Mouse (Mus musculus) heart, adult 2 months (tissue): ENCODE data around the gene Tmem50a.

Source experiments
- CTCF ChIP-seq: fragments of 200-600 bp; IDR thresholded peaks from 2 replicates; pipeline ENCODE4 v1.8.1; 2022; ENCODE audit warnings: antibody characterized with exemption, mild to moderate bottlenecking, moderate library complexity
- EP300 ChIP-seq: fragments of 200-500 bp; IDR thresholded peaks from 2 replicates; pipeline ENCODE4 v1.6.1; 2011; ENCODE audit warnings: low read depth, low read length, control low read depth; ENCODE audit not compliant: insufficient read depth
- POLR2A ChIP-seq: fragments of 200-500 bp; IDR thresholded peaks from 2 replicates; pipeline ENCODE4 v1.6.1; 2011; ENCODE audit warnings: mild to moderate bottlenecking, low read depth, low read length, control low read depth; ENCODE audit not compliant: insufficient read depth

DNA sequence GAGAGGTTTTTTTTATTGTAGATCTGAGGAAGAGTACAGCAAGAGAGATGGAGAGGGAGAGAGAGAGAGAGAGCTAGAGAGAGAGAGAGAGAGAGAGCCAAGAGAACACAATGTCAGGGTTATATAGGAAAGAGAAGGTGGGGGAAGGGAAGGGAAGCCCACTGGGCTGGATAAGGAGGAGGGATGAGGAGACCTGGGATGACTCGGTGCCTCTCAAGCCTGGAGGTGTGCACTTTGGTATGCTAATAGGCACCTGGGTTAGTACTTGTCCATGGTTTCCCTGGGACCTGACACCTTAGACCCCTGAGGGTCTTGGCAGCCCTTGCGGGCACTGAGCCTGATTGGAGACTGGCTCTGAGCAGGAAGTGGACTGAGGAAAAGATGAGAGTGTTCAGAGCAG, 42.9 kb downstream of the Tmem50a start:
- TF ChIP-seq POLR2A: no peak
- TF ChIP-seq CTCF: no peak
- no peak for TF ChIP-seq EP300
